Mouse (Mus musculus) embryo, embryonic 9.5 days (tissue): ENCODE results near the gene E2f1.

Experiments
- DNase-seq: peaks from one replicate; pipeline ENCODE4 v3.0.0-alpha.2; 2017; ENCODE audit errors: extremely low spot score

Gene E2f1

DNA sequence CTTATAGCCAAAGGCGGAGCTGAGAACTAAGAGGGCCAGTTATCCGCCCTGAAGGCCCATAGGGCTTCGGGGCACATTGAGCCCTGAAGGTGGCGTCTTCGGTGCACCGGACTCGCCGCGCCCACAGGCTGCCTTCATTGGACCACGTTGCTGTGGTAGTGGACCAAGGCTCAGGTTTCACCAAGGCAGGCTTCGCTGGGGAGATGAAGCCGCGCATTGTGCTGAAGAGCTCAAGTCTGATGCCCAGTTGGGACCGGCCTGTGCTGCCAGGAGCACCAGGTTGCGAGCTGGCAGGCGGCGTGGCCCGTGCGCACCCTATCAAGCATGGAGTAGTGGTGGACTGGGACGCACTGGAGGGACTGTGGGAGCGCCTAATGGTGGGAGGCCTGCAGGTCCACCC, 17.8 kb downstream of the E2f1 start:
- DNase-seq, result peak; percentile 34

- no peak for DNase-seq
Measured at GRCm38 (mm10) chr2:154551476-154551875, 18.2 kb downstream of the E2f1 start, which contains the start of gene Actl10. Actl10 (plus strand) TSS chr2:154551776.

- DNase-seq, result no peak
Measured at GRCm38 (mm10) chr2:154550937-154551336, 18.8 kb downstream of the E2f1 start.

DNA sequence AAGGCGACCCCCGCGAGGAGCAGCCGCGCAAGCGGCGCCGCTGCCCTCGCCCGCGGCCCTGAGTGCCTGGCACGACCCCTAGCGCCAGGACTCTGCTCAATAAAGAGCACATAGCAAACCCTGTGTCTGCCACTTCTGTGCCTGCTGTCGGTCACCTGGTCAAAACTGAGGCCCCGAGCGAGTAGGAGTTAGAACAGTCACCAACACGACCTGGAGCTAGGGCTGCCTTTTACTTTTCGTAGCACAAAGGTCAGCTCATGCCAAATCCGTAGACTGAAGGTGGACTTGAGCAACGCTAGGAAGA, 19.9 kb downstream of the E2f1 start:
- no peak for DNase-seq

GRCm38 (mm10) chr2:154549127-154549885, 20.4 kb downstream of the E2f1 start:
- peak; percentile 85 for DNase-seq

- peak; percentile 46 for DNase-seq
Measured at GRCm38 (mm10) chr2:154548688-154549087, 21.0 kb downstream of the E2f1 start.

DNA sequence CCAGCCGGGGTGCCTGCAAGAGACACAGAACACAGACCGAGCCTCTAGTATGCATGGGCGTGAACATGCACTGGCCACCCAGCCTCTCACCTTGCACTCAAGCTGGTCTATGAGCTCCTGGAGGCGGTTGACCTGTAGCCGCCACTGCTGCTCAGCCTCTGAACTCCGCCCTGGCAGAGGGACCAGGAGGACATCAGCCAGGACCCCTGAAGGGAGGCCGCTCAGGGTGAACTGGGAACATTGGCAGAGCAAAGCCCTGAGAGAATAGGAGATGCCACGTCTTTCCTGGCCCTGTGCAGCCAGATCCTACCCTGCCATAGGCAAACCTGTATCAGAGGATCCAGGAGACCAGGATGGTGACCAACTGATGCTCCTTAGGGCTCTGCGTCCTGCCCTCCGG, 23.0 kb downstream of the E2f1 start, which contains the start of gene 1700003F12Rik:
1700003F12Rik (plus strand) TSS at position 375 of the 400 bp plus-strand sequence.
- DNase-seq, result no peak

- DNase-seq, result no peak
Measured at GRCm38 (mm10) chr2:154543567-154544347, 25.9 kb downstream of the E2f1 start.

DNA sequence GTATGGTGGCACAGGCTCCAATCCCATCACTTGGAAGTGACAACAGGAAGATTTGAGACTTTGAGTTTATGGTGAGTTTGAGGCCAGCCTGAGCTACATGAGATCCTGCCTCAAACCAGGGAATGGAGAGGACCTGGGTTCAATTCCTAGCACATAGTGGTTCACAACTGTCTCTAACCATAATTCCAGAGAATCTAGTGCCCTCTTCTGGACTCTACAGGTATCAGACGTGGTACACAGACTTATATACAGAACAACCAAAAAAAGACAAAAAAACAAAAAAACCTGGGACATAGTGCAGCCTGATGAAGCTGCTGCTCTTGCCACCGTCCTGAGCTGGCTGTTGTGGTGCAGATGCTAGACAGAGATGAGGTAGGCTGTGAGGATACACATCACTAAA, 28.1 kb downstream of the E2f1 start:
- no peak for DNase-seq

- DNase-seq, result no peak
Measured at GRCm38 (mm10) chr2:154539720-154540119, 30.0 kb downstream of the E2f1 start.

- no peak for DNase-seq
Measured at GRCm38 (mm10) chr2:154538710-154539109, 31.0 kb downstream of the E2f1 start.

DNA sequence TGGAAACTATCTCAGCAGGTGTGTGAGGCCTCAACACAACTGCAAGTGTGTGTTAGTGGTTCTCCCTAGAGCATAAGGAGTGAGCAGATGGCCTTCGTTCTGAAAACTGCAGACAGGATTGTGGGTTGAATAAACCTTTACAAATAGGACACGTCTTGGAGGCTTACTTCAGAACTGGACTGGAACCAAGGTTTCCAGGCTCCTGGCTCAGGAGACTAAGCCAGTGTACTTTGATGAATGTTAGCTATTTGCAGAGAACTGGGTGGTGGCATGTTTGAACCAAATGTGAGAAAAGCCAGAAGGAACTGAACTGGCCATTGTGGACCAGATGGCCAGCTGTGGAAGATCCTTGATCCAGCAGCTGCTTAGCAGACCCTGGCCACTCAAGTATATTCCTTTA, 31.4 kb downstream of the E2f1 start:
- DNase-seq, result no peak

DNA sequence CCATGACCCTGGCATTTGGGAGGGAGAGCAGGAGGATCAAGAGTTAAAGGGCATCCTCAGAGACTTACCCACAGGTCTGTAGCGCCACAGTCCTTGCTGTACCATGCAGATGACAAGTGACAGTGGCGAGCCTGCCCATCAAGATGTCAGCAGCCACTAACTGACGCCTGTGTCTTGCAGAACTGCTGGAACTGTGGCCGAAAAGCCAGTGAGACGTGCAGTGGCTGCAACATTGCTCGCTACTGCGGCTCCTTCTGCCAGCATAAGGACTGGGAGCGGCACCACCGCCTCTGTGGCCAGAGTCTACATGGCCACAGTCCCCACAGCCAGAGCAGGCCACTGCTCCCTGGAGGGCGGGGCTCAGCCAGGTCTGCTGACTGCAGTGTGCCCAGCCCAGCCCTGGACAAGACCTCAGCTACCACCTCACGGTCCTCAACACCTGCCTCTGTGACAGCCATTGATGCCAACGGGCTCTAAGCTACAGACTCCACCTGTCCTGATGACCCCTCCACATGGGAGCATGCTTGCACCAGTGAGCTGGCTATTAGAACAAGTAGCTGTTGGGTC, 34.9 kb downstream of the E2f1 start:
- DNase-seq, result no peak

DNA sequence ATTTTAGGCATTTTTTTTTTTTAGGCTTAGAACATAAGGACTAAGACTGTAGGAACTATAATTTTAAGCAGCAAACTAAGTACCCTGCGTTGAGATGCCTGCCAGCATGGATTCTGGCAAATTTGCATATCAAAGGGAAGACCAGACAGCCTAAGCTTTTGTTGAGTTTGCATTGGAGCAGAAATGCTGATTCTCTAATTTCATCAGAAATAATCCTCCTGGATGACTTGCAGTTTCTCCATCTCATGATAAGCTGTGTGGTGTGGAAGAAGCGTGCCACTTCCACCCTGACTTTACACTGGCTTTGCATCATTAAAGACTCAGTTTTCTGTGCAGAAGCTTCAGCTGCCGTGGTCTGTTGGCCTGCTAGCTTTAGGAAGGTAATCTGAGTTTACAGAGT, 36.8 kb downstream of the E2f1 start:
- DNase-seq, result no peak

- no peak for DNase-seq
Measured at GRCm38 (mm10) chr2:154526531-154526930, 43.2 kb downstream of the E2f1 start.

- no peak for DNase-seq
Measured at GRCm38 (mm10) chr2:154525285-154525684, 44.4 kb downstream of the E2f1 start.

DNA sequence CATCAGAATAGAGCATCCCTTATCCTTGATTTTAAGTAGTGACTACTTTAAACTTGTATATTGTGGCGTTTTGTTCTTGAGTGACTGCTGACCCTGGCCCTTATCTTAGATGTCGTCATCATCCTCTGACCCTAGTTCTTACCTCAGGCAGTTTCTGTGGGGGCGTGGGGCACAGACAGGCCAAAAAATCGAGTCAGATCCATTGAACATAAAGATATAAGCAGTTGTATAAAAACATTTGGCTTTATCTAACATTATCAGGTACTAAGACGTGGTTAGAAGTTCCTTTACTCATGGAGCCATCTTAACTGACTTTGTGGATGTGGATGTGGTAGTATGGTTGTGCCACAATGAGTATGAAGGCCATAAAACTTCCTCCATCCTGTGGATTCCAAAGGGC, 47.4 kb downstream of the E2f1 start:
- DNase-seq, result no peak

DNA sequence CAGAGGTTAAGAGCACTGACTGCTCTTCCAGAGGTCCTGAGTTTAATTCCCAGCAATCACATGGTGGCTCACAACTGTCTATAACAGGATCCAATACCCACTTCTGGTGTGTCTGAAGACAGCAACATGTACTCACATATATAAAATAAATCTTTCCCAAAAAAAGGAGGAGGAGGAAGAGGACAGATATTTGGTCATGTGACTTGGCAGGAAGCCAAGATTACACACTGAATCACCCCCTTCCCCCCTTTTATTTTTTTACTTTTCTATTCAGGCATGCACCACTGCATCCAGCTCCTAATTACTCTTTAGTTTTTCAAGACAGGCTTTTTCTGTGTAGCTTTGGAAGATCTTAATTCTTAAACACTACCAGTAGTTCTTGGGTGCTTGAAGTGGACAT, 48.2 kb downstream of the E2f1 start:
- DNase-seq, result no peak

DNA sequence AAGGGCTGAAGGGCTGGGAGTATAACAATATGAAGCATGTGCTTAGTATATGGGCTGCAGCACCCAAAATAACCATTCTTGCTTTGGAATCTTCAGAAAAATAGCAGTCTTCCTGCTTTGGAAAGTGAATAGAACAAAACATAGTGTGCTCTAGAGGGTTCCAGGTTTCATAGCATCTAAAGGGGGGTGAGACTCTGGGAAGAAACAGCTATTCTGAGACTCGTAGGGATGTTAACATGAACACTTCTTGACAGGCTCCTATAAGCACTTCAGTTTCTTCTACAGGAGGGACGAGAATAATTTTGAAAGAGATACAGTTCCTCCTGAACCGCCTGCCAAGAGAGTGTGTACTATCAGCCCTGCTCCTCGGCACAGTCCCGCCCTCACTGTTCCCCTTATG, 52.3 kb downstream of the E2f1 start:
- DNase-seq, result no peak

- no peak for DNase-seq
Measured at GRCm38 (mm10) chr2:154516944-154517343, 52.7 kb downstream of the E2f1 start.

DNA sequence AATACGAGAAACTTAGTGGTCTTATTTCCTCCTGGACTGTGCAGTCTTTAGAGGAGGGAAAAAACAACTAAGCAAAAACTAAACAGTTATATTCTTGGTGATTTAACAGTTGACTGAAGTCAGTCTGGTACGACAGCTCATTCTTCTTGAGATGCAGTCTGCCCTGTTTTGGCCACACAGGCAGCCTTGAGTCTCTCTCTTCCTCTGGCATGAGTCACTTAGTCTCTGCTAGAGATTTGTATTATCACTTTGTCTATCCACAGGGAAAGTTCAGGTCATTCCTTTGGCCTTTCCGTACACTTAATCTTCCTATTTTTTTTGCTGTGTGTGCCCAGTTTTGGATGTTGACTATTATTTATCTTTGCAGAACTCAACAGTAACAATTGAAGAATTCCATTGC, 59.6 kb downstream of the E2f1 start:
- no peak for DNase-seq
